Mouse (Mus musculus) MEL-GATA-1-ER (cell line): Measurements from ENCODE around the gene Nup107.

Experiments used
- DNase-seq: peaks from one replicate; pipeline ENCODE4 v3.0.0-alpha.2; 2012; ENCODE audit warnings: low read depth; ENCODE audit errors: extremely low read depth

The Nup107 gene

DNA sequence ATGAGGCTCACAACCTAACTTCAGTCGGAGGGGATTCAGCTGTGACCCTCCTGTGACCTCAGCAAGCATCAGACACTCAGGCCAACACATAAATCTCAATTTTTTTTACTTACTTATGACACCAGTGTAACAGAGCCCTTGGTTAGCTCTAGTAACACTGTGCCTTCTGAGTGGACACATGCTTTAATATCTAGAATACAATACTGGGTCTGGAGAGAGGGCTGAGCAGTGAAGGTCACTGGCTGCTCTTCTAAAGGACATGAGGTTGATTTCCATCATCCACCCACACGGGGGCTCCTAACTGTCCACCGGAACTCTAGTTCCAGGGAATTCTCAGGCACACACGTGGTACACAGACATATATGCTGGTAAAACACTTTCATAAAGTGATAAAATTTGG, 13.6 kb downstream of the Nup107 start:
- no peak for DNase-seq

DNA sequence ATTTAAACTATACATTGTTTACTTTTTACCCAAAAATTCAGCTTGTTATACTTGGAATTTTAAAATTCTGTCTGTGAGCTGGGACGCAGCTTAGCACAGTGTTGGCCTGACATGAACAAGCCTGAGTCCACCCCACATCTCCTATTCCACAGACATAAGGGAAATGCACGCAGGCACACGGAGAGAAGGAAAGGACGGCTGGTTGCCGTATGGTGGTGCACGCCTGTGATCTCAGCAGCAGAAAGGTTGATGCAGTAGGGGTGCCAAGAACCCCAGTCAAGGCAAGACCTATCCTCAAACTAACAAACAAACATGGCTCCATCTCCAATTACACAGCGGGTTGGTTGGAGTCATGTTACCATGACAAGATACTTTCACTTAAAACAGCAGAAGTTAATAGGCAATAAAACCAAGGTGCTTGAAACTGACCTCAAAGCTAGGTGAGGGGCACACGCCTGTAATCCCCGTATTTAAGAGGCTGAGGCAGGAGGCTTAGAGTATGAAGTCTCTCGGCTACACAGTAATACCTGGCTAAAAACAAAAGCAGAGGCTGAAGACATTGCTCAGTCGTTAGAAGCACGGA, 14.1 kb downstream of the Nup107 start:
- DNase-seq = no peak

DNA sequence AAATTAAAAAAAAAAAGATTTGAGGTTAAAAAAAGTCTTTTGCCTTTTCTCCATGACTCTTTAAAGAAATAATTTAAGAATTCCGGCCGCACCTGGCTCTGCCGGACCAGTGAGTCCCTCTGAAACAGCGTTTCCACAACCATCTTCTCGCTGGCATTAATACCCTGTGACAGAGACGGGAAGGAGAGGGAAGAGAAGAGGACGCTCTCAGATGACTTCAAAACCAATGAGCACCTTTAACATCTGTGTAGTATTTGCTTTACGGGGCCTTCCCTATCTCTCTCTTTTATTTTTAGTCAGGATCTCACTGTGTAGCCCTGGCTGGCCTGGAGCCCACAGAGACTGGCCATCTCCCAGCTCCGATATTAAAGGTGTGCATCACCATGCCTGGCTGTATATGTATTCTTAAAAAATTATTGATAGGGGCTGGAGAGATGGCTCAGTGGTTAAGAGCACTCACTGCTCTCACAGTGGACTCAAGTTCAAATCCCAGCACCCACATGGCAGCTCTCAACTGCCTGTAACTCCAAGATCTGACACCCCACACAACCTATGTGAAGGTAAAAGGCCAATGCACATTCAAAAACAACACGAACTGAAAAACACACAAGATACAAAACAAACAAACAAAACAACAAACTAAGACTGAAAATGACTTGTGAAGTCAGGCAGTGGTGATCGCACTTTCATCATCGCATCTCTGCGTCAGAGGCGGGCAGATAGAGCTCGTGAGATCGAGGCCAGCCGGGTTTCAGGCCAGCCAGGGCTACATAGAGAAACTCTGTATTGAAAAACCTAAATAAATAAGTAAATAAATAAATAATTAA, 14.8 kb downstream of the Nup107 start:
- no peak for DNase-seq

DNA sequence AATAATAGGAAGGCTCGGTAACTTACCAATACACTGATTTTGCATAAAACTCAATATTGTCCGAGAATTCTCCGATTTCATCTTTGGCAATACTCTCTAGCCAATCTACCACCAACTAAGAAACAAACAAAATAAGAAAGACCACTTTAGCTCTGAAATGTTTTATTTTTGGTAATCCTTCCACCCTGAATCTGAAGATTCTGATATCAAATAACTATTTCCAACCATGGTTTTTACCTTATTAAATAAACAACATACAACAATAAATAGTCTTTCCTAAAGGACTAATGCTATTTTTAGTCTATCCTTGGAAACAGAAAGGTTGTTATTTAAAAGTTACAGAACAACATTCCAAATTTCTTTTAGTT, 15.4 kb downstream of the Nup107 start:
- DNase-seq = no peak

DNA sequence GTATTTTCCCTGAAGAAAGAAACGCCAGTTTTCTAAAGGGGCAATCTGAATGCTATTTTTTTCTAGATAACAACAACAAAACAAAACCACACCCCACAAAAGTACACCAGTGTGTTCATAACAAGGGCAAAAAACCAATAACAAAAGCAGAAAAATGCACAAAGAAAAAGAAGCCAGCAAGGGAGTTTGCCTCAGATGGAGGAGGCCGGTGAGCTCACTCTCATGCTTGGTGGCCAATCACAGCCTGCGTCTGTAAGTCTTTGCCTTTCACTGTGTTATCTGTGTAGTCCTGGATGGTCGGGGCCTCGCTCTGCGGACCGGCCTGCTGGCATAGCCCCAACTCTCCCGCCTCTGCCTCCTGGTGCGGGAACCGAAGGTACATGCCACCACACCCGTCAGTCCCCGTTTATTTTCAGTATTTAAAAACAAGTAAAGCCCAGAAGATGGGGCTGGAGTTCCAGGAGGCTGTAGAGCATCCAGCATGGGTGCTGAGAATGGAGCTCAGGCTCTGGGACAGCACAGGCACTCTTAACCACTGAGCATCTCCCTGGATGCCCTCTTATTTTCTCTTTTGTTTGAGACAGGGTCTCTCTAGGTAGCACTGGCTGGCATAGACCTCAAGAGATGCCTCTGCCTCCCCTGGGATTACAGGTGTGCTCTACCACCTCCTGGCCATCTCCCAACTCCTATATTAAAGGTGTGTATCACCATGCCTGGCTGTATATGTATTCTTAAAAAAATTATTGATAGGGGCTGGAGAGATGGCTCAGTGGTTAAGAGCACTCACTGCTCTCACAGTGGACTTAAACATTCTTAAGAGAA, 16.0 kb downstream of the Nup107 start:
- DNase-seq = no peak

DNA sequence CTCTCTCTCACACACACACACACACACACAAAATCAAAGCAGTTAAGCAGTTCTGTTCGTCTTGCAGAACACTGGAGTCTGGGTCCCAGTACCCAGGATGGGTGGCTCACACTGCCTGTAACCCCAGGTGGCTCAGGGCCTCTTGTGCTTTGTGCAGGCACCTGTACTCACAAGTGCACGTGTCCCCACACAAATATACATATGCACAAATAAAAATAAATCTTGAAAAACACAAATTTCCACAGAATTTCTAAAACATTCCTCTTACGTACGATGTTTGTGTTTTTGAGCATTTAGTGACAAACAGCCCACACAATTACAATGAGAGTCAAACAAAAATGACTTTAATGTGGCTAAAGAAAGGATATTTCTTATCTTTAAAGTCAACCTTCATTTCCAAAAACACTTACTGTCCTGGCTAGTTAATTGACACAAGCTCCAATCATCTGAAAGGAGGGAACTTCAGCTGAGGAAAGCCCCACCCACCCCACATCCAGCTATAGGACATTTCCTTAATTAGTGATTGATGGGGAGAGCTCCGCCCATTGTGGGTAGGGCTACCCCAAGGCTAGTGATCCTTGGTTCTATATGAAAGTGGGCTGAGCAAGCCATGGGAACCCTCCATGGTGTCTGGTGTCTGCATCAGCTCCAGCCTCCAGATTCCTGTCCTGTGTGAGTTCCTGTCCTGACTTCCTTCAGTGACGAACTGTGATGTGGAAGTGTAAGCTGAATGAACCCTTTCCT, 16.9 kb downstream of the Nup107 start:
- DNase-seq = no peak

DNA sequence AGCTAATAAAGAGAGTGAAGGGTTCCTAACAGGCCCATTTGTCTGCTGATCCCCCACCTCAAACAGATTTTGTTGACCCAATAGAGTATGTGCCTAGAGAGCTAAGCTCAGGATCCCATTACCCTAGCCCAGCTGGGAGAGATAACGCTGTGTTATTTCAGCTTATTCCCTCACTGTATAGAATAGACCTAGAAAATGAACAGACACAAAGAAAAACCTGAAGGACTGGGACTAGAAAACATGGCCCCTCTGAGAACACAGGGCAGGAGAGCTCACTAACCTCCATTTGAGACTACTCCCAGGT, 17.7 kb downstream of the Nup107 start:
- DNase-seq = no peak

DNA sequence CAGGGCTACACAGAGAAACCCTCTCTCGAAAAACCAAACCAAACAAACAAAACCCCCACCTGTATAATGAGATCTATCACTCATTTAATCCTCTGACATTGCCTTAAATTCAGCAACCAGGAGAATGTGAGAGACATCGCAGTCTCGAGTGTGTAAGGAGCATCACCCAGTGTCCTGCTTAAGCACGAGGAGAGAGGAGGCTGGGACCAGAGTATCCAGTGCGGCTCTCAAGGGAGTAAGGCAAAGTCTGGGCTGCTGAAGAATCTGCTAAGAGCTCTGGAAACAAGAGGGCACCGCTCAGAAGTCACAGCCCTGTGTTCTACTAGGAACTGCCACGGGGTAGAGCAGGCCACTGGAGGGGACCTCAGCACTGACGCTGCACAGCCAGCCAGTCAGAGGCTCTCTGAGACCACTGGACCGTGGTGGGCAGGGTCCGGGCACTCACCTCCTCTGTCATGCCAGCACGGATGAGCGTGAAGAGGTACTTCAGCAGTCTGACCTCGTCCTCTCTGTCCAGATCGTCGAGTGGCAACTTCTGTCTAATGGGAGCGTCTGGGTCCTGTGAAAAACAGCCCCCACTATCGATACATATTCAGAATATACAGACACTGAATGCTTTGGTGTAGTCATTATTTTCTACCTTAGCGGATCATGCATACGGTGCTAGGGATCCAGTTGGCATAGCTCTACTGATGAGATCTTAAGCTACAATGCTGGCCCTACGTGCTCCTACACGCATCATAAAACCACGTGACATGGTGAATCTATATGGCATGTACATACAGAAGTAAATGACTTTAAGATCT, 18.3 kb downstream of the Nup107 start:
- DNase-seq = no peak

DNA sequence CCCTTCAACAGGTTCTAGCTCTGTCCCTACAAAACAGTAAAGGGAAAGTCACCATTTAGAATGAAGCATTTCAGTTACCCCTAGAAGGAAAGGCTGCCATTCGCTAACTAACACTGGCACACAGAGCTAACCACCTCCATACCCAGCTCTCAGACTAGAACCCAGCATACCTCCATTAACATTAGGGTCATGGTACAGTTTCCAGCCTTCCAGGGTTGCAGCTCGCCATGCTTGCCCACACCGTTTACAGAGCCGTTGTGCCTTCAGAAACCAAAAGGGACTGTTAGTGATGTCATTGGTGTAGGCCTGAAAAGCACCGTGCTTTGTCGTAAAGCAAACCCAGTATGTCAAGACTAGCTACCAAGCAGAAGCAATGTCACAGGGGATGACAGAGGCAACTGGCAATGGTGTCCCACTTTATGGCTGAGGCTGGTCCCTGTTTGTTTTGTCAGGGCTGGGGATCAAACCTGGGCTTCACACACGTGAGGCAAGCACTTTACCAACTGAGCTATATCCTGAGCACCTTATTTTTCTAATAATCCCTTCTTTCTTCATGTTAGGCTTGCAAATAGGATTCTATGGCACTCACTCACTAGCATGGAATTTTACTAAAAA, 19.3 kb downstream of the Nup107 start:
- DNase-seq = no peak

DNA sequence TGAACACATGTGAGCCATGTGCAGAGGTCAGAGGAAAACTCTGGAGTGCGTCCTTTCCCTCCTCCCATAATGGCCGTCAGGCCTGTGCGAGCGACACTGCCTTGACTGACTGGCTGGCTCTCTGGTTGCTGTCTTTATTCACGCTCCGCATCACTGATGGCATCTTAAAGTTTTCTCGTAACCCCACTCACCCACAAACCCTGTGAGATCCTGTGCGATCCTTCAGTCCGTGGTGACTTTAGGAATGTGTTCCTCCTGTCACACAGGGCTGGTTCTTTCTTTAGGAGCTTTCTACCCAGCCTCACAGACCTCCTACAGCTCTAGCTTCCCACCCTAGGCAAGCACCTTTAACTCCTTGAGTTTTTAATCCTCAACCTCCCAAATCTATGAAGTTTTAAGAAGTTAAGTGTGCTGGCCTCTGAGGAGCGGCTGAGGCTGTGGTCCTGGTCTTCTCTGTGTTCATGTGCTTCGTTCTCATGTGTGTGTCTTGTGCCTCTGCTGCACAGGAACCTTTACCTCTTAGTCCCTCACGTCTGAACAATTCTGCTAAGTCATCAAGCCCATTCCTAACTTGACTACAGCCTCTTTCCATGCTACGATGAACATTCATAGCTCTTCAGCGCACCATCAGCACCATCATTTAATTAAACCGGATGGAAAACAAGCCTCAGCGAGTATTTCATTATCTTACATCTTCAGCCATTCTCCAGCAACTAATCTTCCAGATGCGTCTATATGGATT, 20.0 kb downstream of the Nup107 start:
- DNase-seq = no peak

DNA sequence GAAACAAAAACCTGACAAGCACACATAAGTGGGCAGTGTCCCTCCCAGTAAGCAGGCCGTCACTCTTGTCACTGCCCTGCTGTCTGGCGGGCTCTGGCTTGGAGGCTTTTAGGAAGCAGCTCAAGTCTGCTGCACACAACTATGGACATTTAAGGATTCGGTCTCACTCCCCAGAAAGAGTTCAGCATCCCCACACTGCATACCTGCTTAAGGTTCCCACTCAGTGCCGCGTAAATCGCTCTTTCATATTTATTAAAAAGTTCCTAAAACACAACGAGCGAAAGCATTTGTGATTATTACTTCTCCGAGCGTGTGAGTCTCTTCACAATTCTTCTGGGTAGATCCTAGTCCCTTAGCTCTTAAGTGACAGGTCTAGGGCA, 21.4 kb downstream of the Nup107 start:
- no peak for DNase-seq

DNA sequence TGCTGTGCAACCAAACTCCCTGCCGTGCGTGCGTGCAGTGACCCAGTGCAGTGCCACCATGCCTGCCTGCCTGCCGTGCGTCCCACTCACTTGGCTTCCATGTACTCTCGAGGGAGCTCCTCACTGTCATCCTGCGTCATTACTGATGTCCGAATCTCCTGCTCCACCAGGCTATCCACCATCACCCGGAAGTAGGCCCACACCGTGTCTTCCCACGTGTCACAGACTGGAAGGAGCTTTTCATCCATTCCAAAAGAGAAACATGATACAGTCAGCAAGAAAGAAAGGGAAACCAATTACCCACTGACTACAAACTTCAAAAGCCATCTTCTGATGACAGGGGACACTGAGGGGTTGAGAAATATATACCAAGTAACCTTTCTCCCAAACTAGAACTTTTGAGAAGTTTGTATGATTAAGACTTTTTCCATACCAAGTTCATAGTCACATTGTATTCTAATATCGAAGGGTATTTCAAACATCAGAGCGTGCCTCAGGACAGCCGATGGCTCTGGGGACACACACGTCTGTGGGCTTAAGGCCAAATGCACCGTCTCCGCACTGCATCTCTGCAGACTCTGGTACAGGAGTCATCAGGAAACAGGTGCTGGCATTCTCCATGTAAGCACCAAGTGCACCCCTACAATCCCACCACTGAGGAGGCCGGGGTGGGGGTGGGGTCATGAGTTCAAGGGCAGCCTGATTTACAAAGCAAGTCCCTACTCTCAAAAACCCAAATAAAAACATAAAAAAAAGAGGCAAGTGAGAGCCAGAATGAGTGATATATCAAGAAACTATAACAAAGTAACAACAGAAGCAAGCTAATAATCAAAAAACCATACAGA, 22.0 kb downstream of the Nup107 start:
- DNase-seq = no peak

DNA sequence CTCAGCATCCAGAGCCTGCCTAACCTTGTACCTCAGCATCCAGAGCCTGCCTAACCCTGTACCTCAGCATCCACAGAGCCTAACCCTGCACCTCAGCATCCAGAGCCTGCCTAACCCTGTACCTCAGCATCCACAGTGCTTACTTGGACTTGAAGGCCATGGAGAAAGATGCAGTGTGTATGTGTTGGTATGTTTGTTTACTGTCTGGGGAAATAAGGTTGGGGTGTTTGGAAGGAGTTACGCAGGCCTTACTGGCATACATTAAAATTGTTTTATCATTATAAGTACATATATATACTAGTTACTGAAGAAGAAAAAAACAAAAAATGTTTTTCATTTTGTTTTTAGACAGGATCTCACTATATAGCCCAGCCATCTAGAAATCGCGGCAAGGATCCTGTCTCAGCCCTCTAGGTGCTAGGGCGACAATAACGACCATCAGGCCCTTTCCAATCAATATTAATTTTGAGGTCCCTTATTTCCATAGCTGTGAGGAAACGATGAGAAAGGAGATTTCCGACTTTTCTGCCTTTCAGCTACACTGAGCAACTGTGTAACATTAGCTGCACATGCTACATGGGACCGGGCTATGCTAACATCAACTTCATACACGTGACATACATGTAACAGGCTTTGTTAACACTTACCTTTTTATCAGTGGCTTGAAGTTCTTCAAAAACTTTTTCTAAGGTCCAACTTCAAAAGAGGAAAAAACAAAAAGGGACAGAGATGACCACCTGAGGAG, 22.8 kb downstream of the Nup107 start:
- DNase-seq = no peak

DNA sequence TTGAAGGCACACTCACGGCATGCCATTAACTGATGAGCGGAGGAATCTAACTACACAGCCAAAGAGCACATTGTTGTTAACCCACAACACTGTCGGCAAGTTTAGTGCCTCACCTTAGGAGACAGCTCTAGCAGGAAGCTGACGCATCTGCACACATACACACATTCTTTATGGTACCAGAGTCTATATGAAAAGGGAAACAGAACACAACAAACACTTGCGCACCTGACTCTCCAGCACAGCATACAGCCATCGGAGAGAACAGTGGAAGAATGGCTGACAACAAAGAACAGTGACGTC, 24.4 kb downstream of the Nup107 start:
- DNase-seq = no peak

DNA sequence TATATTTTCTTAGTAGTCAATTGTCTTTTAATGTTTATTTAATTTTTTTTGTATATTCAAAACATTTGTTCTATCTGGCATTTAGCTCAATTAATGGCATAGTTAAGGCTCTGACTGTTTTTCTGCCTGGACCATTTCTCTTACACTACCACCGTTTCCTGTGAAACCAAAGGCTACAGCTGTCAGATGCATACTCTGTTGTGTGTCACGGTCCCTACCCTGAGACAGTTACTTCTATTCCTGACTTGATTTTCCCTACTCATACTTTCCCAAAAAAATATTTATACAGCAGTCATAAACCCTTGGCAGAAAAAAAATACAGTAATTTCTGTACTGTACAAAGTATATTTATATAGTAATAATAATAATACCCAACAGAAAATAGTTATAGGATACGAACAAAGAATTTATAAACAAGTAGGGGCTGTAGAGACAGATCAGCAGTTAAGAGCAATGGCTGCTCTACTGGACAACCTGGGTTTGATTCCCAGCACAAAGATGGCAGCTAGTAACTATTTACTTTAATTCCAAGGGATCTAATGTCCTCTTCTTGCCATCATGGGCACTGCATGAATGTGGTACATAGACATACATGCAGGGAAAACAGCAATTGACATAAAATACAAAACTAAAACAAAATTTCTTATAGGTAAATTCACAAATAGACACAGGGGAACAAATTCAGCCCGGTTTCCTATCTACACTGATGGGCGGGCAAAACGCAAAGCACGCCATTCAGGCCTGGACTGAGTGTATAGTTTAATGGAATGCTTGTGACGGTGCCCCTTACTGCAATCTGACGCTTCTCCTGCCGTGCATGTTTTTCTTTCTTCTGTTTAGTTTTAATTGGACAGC, 25.0 kb downstream of the Nup107 start:
- DNase-seq = no peak

DNA sequence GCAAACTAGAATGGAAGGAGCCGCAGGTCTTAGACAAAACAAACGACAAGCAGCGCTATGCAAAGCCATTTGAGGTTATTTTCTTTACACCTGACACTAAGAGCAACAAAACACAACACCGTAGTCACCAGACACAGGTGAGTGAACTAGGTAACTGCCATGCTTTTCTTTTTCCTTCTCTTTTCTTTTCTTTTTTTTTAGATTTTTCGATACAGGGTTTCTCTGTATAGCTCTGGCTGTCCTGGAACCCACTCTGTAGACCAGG, 25.7 kb downstream of the Nup107 start:
- DNase-seq = no peak

DNA sequence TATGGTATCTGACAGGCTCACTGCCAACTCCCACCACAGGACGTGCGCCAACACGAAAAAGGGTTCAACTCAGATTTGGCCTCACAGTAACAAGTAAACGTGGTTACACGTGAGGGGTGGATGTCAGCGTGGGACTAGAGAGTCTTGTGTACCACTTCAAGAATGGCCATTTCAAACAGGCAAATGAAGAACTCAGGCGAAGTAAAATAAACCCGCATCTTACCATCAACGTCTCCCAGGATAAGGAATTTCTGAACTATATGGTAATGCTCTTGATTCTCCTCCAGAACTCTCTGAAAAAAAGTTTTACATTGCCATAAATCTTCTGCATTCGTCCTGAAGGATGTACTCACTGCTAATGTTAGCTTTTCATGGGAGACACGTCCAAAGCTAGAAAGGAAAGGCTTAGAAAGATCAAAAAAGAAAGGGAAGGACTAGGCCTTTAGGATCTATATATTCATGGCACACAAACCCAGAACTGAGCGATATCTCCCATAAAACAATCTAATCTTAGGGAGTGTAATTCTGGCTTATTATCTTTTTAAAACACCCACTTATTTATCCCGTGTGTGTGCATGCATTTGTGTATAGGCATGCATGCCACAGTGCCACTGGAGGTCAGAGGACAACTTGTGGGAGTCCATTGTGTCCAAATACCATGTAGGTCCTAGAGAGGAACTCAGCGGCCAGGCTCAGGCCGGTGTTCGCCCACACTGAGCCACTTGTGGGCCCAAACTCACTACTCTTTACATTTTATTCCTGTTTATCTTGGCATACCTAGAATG, 26.2 kb downstream of the Nup107 start:
- no peak for DNase-seq
